Mouse (Mus musculus) MN1 (cell line): ENCODE data around the gene Tenm4.

Source experiments
- DNase-seq: peaks from one replicate; pipeline ENCODE4 v3.0.0-alpha.2; 2016; ENCODE audit warnings: low spot score

Tenm4 gene

DNA sequence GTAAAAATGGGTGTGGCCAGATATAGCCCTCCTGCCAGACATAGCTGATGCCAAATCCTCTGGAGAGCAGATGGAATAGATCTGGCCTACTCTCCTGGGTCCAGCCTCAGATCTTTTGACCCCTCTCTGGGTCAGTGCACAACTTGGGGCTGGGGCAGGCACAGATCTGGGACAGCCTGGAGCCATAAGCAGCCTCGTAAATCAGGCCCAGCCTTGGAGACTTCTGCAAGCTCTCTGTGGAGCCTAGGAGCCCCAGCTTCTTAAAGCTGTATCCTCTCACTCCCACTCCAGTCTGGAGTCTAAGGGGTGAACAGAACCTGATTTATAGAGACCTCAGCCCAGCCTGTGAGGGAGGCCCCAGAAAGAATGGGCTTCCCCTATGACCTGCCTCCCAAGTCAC lies 354.3 kb downstream of the Tenm4 start:
- DNase-seq = no peak

DNA sequence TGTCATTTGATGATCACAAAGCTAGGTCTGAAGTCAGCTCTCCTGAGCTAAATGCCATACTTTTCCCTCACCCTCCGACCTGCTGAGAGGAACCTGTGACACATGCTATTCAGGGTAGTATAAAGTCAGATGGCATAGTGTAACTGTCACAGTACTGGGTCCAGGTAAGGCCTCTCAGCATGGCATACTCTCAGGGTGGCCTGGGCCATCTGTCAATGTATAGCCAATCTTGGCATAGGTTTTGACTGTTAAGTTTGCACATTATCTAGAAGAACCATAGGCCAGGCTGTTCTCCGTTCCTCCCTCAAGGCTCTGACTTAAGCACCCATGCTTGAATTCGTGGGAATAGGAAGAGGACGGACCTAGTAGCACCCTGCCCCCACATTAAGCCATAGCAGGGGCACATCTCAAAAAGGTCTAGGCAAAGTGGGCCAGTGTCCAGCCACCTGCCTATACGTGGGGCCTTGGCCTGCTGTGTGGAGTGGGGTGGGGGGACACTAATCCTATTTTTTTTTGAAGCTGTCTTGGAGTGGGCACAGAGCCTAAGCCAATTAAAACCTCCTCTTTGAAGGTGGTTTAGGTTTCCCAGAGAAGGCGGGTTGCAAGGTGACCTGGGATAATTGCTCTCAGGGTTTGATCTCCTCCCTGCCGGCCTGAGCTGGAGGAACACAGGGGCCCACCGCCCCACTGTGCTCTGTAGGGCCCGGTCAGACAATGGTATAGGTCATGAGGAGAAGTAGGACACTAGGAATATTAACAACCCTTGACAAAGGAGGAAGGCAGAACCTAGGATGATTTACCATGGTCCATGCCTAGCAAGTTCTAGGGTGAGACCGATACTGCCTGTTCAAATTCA lies 359.8 kb downstream of the Tenm4 start:
- DNase-seq = no peak

DNA sequence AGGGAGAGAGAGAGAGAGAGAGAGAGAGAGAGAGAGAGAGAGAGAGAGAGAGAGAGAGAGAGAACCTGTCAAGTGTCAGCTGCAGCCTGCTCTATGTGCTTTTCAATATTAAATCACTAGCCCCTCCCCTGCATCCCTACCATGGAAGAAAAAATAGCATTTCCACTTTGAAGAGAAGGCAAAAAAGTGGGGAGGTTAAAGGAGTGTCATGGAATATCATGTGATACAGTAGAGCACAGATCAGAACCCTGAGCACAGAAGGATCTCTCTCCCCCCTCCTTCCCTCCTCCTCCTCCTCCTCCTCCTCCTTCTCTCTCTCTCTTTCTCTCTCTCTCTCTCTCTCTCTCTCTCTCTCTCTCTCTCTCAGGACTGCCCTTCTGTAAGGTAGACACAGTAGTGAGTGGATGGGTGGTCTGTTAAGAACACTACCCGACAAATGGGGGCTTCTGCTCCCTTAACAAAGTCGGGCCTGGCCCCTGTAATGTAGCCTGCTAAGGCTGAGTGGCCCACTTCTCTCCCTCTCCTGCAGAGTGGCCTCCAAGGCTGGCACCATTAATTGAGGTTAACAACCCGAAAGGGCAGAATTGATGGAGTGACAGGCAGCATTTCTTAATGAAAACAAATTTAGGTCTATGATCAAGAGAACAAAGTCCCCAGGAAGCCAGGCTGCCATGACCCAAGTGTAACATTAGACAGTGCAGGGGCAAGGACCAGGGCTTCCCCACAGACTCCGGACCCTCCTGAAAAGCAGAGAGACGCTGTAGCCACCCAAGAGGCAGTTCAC lies 361.1 kb downstream of the Tenm4 start:
- DNase-seq = no peak

DNA sequence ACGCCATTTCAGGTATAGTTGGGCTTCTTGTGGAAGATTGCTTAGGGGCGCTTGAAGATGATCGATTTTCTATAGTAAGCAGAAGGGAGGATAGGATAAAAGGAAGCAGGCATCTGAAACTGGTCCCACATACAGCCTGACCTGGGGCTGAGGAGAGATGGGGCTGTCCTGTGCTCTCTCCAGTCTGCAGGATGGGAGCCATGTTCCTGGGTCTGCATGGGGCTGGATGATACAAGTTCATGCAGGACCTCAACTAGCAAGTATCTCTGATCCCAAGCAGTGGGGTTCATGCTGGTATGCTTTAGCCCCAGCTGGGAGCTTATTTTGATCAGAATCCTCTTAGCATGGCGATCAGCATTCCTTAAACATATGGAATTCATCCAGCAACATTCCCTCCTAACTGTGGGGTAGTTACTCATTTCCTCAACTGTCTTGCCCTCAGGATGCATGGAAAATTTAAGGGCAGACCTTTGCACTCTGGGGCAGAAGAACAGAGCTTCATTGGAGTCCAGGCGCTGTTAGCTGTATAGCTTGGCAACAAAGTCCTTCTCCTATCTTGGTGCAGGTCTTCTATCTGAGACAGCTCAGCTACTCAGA lies 361.9 kb downstream of the Tenm4 start:
- no peak for DNase-seq

DNA sequence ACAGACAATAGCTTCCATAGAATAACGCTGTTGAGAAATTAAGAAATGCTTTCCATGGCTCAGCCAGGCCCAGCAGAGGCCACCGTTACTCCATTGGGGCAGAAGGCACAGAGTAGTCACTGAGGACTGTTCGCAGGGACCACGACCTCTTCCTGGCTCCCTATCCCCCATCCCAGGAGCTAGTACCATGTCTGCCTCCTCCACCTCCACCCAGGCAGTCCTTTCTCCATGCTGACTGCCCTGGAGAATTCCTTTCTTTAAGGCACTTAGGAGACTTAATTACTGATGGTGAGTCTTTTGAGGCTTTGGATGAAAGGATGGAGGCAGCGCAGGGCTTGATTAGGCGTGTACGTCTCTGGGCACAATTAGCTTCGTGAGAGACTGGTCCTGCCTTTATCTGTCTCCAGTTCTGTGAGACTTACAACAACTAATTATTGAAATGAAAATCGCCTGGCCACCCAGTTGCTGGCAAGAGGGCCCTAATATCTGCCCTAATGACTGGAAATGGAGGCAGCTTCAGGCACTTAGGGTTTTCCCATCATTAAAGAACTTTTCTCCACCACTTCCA lies 365.4 kb downstream of the Tenm4 start:
- no peak for DNase-seq

DNA sequence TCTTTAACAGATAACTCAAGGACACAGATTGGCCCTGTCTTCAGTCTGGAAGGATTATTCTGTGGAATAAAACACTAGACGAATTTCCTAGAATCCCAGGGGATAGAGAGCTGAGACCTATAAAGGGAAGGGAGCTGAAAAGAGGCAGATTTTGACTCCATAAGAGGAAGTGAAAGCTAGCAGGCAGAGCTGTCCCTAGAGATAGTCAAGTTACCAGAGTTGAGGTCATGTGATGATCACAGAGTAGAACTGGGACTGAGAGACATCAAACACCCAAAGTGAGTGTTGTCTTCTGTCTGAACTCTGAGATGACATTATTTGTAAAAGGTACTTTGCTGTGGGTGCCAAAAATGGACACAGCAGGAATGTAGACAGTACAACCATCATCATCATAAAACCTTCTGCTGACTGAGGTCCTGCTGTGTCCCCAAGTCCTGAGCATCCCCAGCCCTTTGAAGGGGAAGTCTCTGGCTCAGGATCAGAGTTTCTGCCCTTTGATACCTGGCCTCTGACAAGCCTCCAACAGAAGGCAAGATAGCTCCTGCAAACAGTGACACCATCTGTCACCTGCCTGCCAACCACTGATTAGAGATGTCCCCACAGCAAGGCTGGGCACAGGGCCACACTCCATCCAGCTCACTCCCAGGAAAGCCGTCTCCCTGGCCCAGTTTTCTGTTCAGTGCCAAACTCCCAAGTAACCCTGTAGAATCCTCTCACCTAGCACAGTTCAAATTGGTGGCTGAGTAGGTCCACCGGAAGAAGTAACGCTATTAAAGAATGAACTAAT lies 368.4 kb downstream of the Tenm4 start:
- DNase-seq = no peak

DNA sequence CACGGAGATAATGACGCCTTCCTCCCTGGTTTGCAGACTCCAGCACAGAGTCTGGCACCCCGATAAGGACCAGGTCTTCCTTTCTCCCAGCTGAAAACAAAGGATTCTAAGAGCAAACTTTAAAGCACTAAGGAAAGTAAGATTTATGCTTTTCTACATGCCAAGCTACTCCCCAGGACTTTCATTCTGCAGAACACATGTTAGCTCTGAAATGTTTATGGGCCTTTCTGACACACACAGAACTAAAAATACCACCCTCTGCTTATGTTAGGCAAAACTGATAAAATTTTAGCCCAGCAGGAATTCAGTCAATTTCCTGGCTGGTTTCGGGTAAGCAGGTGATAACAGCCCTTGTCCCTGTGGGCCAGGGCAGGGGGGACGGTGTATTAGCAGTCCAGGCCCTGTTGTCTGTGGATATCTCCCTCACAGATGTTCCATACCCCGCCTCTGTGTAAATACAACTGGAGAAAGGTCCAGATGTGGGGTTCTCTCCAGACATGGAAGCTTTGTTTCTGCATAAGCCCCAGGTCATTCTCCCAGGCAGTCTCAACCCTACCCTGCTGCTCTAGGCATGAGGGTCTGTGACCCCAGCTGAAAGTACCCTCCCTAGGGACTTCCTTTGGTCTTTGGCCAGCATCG lies 369.5 kb downstream of the Tenm4 start:
- no peak for DNase-seq

DNA sequence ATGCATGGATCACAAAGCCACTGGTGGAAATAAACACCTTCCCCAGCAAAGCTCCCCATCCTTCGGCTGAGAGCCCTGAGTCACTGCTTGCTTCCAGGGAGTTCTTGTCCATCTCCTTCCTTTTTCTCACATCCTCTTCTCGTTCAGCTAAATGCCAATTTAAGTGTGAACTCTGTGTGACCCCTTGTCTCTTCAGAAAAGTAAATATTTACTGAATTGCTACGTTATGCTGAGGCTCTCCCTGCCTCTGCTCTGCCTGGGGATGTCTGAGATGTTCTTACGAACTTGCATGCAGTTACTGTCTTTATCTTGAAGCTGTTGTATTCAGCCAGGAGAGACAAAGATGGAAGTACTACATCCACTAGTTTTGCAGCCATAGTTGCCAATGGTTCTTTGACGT lies 374.9 kb downstream of the Tenm4 start:
- no peak for DNase-seq

DNA sequence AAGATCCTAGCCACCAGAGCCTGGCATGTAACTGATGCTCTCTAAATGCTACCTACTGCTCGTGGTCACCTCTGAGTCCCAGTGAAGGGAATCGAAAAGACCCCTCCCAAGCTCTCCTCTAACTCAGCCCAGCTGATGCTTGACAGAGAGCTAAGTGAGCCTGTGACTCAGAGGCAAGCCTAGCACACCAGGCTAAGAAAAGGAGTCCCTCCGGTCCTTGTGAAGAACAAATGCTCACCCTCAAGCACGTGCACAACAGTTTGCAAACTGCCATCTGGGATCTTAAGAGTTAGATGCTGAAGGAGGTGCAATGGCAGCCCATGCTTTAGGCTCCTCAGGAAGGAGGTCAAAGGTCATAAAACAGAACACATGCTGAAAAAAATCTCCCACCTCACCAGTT lies 380.8 kb downstream of the Tenm4 start:
- no peak for DNase-seq

DNA sequence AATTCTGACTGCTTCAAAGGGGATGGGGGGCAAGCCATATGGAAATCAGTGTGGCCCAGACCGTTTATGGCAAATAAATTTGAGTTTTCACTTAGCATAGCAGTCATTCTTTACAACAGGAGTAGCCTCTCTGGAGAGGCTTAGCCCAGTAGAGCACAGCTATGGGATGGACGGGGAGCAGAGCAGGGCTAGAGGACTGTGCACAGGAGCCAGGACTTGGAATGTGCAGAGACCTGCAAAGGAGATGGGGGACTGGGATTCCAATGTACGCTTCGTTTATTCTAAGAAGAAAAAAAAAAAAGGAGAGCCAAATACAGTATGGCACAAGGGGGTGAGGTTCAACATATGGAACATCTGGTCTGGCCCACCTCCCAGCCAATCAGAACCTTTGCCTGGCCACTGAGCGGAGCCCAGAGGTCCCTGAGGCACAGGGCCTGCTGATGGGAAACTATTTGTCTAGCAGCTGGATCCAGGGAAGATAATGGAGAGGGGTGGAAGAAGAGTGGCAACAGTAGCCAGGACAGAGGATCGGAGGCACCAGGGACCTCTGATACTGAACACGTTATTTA lies 381.3 kb downstream of the Tenm4 start:
- no peak for DNase-seq

DNA sequence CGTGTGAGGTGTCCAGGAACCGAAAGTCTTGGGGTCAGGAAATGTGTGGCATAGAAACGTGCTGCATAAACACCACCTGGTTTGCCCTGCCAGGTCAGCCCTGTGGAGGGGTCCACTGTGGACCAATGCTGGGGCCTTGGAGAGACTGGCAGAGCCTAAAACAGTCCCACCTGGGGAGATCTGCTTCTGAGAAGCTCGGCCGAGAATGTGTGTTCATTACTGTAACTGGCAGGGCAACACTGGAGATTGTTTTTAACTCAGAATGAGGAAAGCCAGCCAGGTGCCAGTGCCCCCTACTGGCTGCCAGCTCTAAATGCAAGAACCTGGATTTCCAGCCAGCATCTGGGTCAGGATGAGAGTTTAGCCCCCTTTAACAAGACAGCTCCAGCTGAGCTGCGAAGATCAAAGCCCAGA lies 383.2 kb downstream of the Tenm4 start:
- DNase-seq = peak; percentile 34

DNA sequence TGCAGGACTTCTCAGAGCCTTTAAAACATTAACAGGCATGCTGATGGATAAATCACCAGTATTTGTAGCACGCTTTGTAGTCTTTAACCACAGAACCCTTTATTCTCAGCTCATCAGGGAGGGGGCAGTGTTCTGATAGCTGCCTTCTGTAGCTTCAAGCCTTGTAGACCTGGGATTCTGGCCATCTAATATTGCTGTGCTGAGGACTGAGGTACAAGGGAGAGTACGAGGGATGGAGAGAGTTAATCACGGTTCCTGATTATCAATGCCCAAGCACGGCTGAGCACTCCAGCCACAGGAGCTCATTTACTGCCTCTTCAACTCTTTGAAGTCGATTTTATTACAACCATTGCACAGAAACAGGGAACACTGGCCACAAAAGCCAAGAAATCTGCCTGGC lies 384.2 kb downstream of the Tenm4 start:
- DNase-seq = no peak

DNA sequence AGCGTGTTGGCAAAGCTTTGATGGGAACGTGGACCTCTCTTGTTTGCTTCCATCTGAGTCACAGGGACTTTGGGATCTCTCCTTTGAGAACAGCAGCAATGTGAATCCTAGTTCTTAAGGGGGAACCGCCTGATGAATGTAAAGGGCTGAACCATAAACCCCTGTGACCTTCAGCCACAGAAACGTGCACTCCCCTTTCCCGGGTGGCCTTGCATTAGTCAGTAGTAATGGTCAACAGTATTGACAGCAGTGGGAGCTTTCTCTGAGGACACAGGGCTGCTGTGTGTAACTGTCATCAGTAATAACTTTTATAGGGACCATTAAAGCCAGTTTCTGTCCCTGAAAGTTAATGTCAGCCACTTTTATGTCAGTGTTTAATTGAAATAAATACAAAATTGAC lies 385.7 kb downstream of the Tenm4 start:
- DNase-seq = no peak

DNA sequence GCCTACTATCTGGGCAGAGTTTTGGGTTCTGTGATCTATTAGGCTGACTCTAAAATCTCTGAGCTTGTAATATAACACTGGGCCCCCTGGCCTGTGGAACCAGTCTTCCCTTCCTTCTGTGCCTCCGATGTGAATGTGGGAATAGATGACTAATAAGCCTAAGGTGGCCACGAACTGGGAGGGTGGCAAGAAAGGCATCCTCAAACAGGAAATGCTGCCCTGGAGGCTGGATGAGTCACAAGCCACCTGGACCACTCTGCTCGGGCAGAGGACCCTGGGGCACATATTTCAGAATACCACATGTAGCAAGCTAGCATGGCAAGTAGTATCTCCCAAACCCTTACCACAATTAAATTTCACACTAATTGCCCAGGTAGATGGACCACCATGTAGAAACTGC lies 391.8 kb downstream of the Tenm4 start:
- DNase-seq = no peak

DNA sequence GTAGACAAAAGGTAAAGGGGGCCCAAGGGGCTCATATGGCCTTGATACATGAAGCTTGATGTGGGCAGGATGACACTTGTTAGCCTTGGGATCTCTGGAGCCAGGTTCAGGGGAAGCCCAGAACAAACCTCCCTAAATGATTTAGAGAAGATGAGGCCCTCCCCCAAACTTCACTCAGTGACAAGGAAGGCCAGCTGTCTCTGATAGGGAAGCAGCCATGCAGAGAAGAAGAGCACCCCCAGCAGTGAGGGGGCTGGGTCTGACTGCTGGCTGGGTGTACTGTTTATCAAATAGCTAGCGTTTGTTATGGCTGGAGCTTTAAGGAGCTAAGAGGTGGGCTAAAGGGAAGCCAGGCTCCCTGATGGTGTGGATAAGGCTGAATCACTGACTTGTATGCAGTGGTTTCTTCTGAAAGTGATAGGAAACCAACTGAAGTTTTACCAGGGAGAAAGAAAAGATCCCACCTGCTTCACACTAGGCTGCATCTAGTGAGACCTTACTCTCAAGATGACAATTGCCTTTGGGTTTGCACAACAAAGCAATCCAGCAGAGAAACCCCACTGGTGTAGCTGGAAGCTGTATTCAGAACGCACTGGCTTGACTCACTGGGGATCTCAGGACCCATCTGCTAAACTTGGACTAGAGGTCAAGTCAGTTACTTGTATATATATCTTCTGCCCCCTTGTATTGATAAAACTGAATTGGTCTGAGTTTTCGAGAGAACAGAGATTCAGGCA lies 392.5 kb downstream of the Tenm4 start:
- DNase-seq = no peak

DNA sequence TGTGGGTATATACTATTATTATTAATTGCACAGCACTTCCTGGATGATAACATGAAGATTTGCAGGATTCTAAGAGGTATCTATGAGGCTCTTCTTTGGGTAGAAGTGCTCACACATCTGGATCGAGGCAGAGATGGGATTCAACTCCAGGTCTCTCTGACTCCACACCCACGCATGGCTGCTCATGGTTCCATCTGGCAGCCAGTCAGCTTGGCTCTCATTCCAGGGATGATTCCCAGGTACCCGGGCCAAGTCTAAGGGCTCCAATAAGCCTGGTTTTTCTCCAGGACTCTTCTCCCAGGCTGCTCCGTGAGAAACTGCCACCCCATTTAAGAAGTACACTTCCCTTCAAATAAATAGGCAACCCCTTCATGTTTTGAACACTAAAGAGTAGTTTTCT lies 394.8 kb downstream of the Tenm4 start:
- peak; percentile 39 for DNase-seq

DNA sequence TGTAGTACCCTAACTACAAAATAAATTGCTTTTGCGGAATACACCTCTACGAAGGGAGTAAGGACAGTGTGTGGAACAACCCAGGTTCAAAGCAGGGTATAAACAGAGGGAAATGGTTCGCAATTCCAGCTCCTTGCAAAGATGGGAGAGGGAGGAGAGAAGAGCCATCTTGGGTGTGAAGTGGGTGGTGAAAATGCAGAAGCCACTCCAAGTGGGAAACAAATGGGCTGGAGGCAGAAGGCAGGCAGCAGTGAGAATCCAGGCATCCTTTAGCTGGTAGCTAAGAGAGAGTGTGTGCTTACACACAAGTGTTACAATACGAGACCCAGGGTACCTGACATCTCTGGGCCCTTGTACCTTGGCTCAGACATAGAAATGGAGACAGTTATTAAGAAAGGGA lies 395.2 kb downstream of the Tenm4 start:
- DNase-seq = no peak

DNA sequence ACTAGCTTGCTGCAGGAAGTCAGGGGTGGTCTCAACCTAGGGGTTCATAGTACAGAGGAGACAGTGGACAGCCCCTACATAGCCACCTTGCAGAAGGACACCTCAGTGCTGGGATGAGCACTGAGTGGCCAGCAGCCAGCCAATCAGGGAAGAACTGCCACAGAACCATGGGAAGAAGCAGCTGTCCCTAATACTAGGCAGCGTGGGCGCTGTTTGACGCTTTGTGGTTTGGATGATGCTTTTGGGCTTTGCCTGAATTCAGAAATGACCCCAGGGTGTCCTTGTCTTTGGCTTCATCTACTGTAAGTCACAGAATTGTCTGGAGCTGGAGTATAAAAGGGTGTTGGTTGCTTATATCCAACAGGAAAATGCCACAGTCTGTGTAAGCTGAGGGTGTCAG lies 397.0 kb downstream of the Tenm4 start:
- no peak for DNase-seq

DNA sequence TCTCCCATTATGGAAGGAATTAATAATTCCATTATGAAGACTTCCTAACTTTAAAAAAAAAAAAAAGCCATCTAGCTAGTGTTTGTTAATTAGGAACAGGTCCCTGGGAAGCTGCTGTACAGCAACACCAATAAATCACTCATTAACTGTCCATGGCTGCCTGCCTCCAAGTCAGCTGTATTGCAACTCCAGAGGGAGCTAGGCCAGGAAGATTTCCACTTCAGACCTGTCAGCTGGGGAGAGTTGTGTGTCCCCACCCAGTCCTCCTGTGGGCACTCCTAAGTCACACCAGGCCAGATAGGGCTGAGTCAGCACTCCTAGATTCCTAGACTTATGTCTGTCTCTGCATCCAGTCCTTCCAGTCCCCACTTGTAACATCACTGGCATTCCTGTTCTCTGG lies 399.9 kb downstream of the Tenm4 start:
- peak; percentile 64 for DNase-seq

DNA sequence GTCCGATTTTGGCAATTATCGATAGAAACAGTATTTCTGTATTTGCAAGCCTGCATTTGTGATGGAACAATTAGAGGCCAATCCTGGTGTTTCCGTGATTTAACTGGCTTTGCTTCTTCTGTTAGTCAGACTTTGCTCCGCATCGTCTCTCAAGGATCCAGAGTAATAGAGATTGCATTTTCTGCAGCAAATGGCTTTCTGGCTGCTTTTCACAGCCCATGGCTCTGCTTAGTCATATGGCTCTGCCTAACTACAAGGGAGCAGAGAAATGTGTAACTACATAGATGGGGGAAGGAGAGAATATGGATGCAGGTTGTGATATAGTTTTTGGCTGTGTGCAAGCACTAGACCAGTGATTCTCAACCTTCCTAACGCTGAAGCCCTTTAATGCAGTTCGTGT lies 401.9 kb downstream of the Tenm4 start:
- no peak for DNase-seq
